In genomic region chr1:153904236-153904635, GRCm38 (mm10) we compare ENCODE assay signal across 34 mouse cellular contexts. TPM values are rescaled to one million over a fixed set of nuclear protein-coding genes. Genes with fewer than 3 reads are reported as not detected.
"Had no signal": no experiment of that assay in that cellular context is flagged by ENCODE, and none has a peak within 500 bp of the region (broad histone marks: within the 10 kb centered on the region; RNA-seq: fewer than 3 reads in every experiment).

No protein-coding gene starts in this region.

- DNase-seq: kidney, adult 11 months; kidney, adult 8-10 months; kidney, postnatal 10 days; kidney, postnatal 36 days; layer of hippocampus, adult 9-11 months; left cerebral cortex, postnatal 4 days; liver, postnatal 0 days; lung, embryonic 14.5 days; retina, postnatal 1 day; right cerebral cortex, postnatal 25 days; spleen, adult 18-20 months; thymus, adult 18-20 months; thymus, postnatal 36 days had no signal

- H3K4me3 ChIP-seq: kidney, embryonic 15.5 days; limb, embryonic 12.5 days; limb, embryonic 15.5 days; midbrain, embryonic 10.5 days; midbrain, embryonic 13.5 days; myocyte; stomach, embryonic 15.5 days had no signal

- H3K9me3 ChIP-seq: kidney, embryonic 15.5 days; limb, embryonic 12.5 days; limb, embryonic 15.5 days; midbrain, embryonic 10.5 days; midbrain, embryonic 13.5 days; stomach, embryonic 15.5 days had no signal

- H3K4me2 ChIP-seq: kidney, embryonic 15.5 days; limb, embryonic 12.5 days; limb, embryonic 15.5 days; liver, embryonic 11.5 days; lung, embryonic 14.5 days; midbrain, embryonic 13.5 days; stomach, embryonic 15.5 days had no signal

- H3K27me3 ChIP-seq: kidney, embryonic 15.5 days; limb, embryonic 12.5 days; limb, embryonic 15.5 days; midbrain, embryonic 13.5 days; stomach, embryonic 15.5 days had no signal

- H3K9ac ChIP-seq: kidney, embryonic 15.5 days; limb, embryonic 12.5 days; limb, embryonic 15.5 days; liver, embryonic 14.5 days; liver, postnatal 0 days; lung, embryonic 14.5 days; midbrain, embryonic 13.5 days; stomach, embryonic 15.5 days had no signal

- H3K27ac ChIP-seq: kidney, embryonic 15.5 days; limb, embryonic 12.5 days; limb, embryonic 15.5 days; liver, embryonic 14.5 days; macrophage; midbrain, embryonic 10.5 days; midbrain, embryonic 13.5 days; stomach, embryonic 15.5 days had no signal

- ATAC-seq: liver, postnatal 0 days; lung, postnatal 0 days; midbrain, embryonic 13.5 days; midbrain, embryonic 16.5 days had no signal

RNA-seq across cellular contexts. Expression of gene Teddm1a, which starts 12.7 kb away (rescaled TPM):
- total RNA-seq: layer of hippocampus, postnatal 25 days; left cerebral cortex, adult 18-20 months; left cerebral cortex, postnatal 14 days; left cerebral cortex, postnatal 4 days; megakaryocyte, adult 5-6 weeks; monocyte, adult 5-6 weeks had no signal
- polyA plus RNA-seq: kidney, embryonic 15.5 days; limb, embryonic 12.5 days; limb, embryonic 15.5 days; liver, embryonic 11.5 days; liver, embryonic 14.5 days; liver, postnatal 0 days; lung, embryonic 14.5 days; lung, postnatal 0 days; macrophage; midbrain, embryonic 10.5 days; midbrain, embryonic 13.5 days; midbrain, embryonic 16.5 days; myocyte; neural tube, embryonic 11.5 days; neural tube, embryonic 14.5 days; stomach, embryonic 15.5 days; testis, adult 2 months; urinary bladder, adult 2 months had no signal

RNA-seq across cellular contexts. Expression of gene Teddm1b, which starts 30.1 kb away (rescaled TPM):
- total RNA-seq: layer of hippocampus, postnatal 25 days; left cerebral cortex, adult 18-20 months; left cerebral cortex, postnatal 14 days; left cerebral cortex, postnatal 4 days; monocyte, adult 5-6 weeks had no signal
- polyA plus RNA-seq: macrophage; testis, adult 2 months; urinary bladder, adult 2 months had no signal
